Mouse (Mus musculus) forebrain, embryonic 10.5 days (tissue): ENCODE measurements at regions not wholly inside any gene's neighbourhood (a gene's known extent, or its start where the extent isn't known, plus 50 kb on each side); places are given as distances from the start of the nearest gene placed in this dataset.

Source experiments
- DNase-seq: peaks from one replicate; pipeline ENCODE4 v3.0.0-alpha.2; 2017; ENCODE audit warnings: low spot score; ENCODE audit errors: extremely low spot score
- H3K27ac ChIP-seq: fragments of 300-500 bp; sonication (generic); 2 replicates; pipeline ENCODE4 v1.5.1; 2016; ENCODE audit warnings: mild to moderate bottlenecking
- H3K27me3 ChIP-seq: fragments of 300-500 bp; sonication (generic); 2 replicates; pipeline ENCODE4 v1.6.1; 2016; ENCODE audit warnings: mild to moderate bottlenecking; ENCODE audit not compliant: poor library complexity, severe bottlenecking
- H3K36me3 ChIP-seq: fragments of 300-500 bp; sonication (generic); replicated peaks from 2 replicates; pipeline ENCODE4 v1.6.1; 2016; ENCODE audit warnings: mild to moderate bottlenecking, moderate library complexity
- H3K4me1 ChIP-seq: fragments of 300-500 bp; sonication (generic); 2 replicates; pipeline ENCODE4 v1.6.1; 2016
- H3K4me3 ChIP-seq: fragments of 300-500 bp; sonication (generic); 2 replicates; pipeline ENCODE4 v1.5.1; 2016; ENCODE audit warnings: mild to moderate bottlenecking, moderate library complexity
- H3K9me3 ChIP-seq: fragments of 300-500 bp; sonication (generic); 2 replicates; pipeline ENCODE4 v1.6.1; 2016; ENCODE audit warnings: mild to moderate bottlenecking, moderate library complexity
- WGBS: fragments of 180-500 bp; shearing (Covaris S2); methylation state at CpG from one replicate; pipeline ENCODE4 v1.1.7; 2016; 5-methylcytosine and 5-hydroxymethylcytosine counted together

DNA sequence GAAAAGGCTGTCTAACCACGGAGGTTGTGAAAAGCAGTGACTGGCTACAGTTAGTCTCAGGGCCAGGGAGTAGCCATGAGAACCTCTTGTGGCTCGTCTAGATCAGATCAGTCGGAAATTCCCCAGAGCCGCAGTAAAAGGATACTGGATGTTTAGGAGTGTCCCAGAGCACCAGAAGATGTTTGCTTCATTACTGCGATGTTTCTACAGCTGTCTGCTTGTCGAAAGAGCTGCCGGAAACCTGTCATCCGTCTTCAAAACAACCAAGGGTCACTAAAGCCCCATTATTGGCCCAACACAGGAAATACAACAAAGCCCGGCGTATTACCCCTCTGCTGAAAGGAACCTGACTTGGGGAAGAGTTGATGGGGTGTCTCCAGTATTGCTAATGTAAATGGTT lies 245.2 kb upstream of the 1700056E22Rik start:
- WGBS: 86% methylated on average over 10 of the region's 10 CpGs

GRCm38 (mm10) chr1:184277001-184277400 lies 242.9 kb upstream of the 1700056E22Rik start:
- Histone ChIP-seq H3K36me3 (no peaks in the 10 kb centered on the region), H3K4me3 (no peak overlapping the region), H3K4me1 (no peaks in the 10 kb centered on the region), H3K9me3 (no peaks in the 10 kb centered on the region), H3K27me3 (no peaks in the 10 kb centered on the region), H3K27ac (no peak overlapping the region)
- DNase-seq: no peak
- WGBS: 89% methylated on average over 2 of the region's 2 CpGs

More for the DNA sequence above, 245.2 kb upstream of the 1700056E22Rik start:
- H3K27ac ChIP-seq: no peak overlapping the region
- H3K36me3 ChIP-seq: no peaks in the 10 kb centered on the region
- H3K9me3 ChIP-seq: no peaks in the 10 kb centered on the region
- no peak overlapping the region for H3K4me3 ChIP-seq
- DNase-seq: no peak
- peaks cover 10% of the 10 kb centered on the region for H3K4me1 ChIP-seq
- no peaks in the 10 kb centered on the region for H3K27me3 ChIP-seq

GRCm38 (mm10) chr1:184275877-184276276 lies 241.8 kb upstream of the 1700056E22Rik start:
- Histone ChIP-seq H3K27ac (no peak overlapping the region), H3K4me3 (no peak overlapping the region), H3K4me1 (no peaks in the 10 kb centered on the region), H3K9me3 (no peaks in the 10 kb centered on the region), H3K36me3 (no peaks in the 10 kb centered on the region), H3K27me3 (no peaks in the 10 kb centered on the region)
- DNase-seq: no peak
- WGBS: 91% methylated on average over 9 of the region's 9 CpGs

DNA sequence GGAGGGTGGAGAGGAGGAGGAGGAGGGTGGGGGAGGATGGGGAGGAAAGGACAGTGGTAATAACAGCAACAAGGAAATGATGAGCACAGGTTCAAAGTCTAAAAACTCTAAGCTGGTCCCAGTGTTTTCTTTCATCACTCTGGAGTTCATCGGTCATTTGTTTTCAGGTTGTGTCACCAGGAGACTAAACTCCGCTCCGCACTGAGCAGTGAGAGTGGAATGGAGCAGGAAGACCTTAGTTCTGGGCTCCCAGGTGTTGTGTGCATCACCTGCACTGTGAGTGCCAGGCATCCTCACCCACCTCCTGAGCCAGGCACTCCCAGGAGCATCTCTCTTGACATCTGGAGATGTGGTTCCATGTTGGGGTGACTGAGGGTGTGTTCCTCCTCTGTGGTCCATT lies 241.3 kb upstream of the 1700056E22Rik start:
- Histone ChIP-seq H3K4me1 (no peaks in the 10 kb centered on the region), H3K9me3 (no peaks in the 10 kb centered on the region), H3K4me3 (no peak overlapping the region), H3K27ac (no peak overlapping the region), H3K27me3 (no peaks in the 10 kb centered on the region), H3K36me3 (no peaks in the 10 kb centered on the region)
- DNase-seq: no peak
- 97% methylated on average over 3 of the region's 3 CpGs for WGBS

DNA sequence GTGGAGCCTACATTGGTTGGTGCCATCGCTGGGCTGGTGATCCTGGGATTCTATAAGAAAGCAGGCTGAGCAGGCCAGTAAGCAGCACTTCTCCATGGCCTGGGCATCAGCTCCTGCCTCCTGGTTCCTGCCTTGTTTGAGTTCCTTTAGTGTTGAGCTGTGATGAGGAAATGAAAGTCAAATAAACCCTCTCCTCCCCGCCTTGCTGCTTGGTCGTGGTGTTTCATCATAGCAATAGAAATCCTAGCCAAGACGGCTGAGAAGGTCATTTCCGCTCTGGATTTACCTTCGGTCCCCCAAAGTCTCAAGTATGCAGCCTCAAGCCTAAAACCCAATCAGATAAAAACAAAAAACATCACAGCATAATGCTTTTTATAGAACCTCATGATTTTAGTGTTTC lies 240.6 kb upstream of the 1700056E22Rik start:
- H3K4me3 ChIP-seq: no peak overlapping the region
- H3K27ac ChIP-seq: no peak overlapping the region
- no peaks in the 10 kb centered on the region for H3K27me3 ChIP-seq
- DNase-seq: no peak
- H3K9me3 ChIP-seq: no peaks in the 10 kb centered on the region
- no peaks in the 10 kb centered on the region for H3K4me1 ChIP-seq
- H3K36me3 ChIP-seq: no peaks in the 10 kb centered on the region
- 94% methylated on average over 6 of the region's 6 CpGs for WGBS

DNA sequence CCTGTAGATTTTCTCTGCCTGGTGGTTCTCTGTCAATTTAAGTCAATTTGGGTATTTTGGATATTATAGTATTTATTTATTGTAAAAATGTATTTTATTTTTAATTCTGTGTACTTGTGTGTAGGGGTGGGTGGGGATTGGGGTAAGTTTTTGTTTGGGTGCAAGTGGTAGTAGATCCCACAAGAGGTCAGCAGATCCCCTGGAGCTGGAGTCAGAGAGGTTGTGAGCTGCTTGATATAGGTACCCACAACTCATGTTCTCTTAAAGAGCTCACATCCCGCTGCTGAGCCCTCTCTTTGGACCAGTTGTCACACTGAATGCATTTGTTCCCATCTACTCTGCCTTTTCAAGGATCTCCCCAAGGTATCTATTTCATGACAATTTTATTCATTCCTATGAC lies 239.6 kb upstream of the 1700056E22Rik start:
- Histone ChIP-seq H3K4me3 (no peak overlapping the region), H3K36me3 (no peaks in the 10 kb centered on the region), H3K4me1 (no peaks in the 10 kb centered on the region), H3K9me3 (no peaks in the 10 kb centered on the region), H3K27ac (no peak overlapping the region), H3K27me3 (no peaks in the 10 kb centered on the region)
- DNase-seq: no peak
- WGBS: 65% methylated on average over 1 of the region's 1 CpGs

DNA sequence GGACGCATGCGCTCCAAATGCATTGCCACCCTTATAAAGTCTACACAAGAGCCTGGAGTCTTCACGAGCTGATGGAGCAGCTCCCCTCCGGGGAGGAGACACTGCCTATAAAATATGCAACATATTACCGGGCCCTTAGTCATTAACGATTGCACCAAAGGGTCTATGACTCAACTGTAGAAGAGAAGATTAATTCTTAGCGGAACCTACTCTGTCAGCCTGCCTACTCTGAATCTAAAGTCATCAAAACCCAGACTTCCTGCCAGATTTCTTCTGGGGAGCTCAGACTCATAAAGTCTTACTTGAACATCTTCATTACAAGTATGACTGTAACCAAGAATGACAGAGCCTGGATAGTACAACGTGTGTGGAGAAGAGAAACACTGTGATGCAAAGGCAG lies 237.2 kb upstream of the 1700056E22Rik start:
- Histone ChIP-seq H3K4me1 (no peaks in the 10 kb centered on the region), H3K9me3 (no peaks in the 10 kb centered on the region)

DNA sequence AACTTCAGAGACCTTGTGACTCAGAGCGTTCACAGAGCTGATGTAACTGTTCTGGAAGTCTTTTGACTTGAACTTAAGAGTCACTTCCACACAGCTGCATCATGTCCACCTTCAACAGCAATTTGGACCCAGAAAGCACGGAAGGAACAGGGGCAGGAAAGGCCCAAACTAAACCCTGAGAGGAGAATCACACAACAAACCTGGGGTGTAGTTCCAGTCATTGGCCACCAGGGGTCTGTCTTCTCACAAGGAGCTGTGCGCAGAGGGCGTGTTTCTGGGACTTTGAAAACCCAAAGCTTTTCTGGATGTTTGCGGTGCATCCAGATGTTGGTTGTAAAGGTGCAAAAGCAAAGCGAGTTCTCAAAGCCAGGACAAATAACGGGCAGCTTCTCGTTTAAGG lies 231.9 kb upstream of the 1700056E22Rik start:
- Histone ChIP-seq H3K4me3 (no peak overlapping the region), H3K4me1 (no peaks in the 10 kb centered on the region), H3K27ac (no peak overlapping the region), H3K36me3 (no peaks in the 10 kb centered on the region), H3K27me3 (no peaks in the 10 kb centered on the region), H3K9me3 (no peaks in the 10 kb centered on the region)
- 22% methylated on average over 8 of the region's 8 CpGs for WGBS
- DNase-seq: peak; percentile 55

More for the DNA sequence above, 237.2 kb upstream of the 1700056E22Rik start:
- H3K4me3 ChIP-seq: no peak overlapping the region
- H3K27me3 ChIP-seq: no peaks in the 10 kb centered on the region
- no peak overlapping the region for H3K27ac ChIP-seq
- no peaks in the 10 kb centered on the region for H3K36me3 ChIP-seq
- 95% methylated on average over 8 of the region's 8 CpGs for WGBS
- no peak for DNase-seq

- WGBS: 53% methylated on average over 2 of the region's 2 CpGs
- Histone ChIP-seq H3K27ac (no peak overlapping the region), H3K4me1 (no peaks in the 10 kb centered on the region), H3K27me3 (no peaks in the 10 kb centered on the region), H3K4me3 (no peak overlapping the region), H3K9me3 (no peaks in the 10 kb centered on the region), H3K36me3 (no peaks in the 10 kb centered on the region)
- DNase-seq: no peak
These were observed 228.9 kb upstream of the 1700056E22Rik start for GRCm38 (mm10) chr1:184262975-184263374.

- 88% methylated on average over 6 of the region's 6 CpGs for WGBS
- DNase-seq: no peak
These were observed 227.3 kb upstream of the 1700056E22Rik start for GRCm38 (mm10) chr1:184261385-184261727.

DNA sequence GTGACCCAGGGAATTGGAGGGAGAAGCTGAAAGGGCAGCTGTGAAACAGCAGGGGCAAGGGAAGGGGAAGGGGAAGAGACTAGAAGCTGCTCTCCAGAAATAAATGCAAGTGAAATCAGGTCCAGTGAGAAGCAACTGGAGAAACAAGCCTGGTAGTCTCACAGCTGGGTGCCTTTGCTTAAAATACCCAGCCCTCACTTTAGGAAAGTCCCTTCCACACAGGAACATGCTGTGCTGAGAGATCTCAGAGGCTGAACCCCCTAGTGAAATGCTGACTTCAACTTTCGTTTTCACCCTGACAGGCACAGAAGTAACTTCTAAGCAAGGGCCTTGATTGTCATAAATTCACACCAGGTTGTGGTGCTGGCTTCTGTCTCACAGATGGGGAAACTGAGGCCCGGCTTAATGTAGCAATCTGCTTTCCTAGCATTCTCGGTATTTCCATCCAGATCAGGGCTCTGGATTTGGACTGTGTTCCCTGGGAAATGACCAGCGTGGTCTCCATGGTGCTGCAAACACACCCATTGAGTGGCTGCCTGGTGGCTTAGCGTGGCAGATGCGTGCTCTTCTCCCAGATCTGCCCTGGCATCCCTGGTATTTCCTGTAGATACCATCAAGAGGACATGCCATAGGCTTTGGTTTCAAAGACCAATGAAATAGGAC lies 226.8 kb upstream of the 1700056E22Rik start:
- Histone ChIP-seq H3K4me1 (no peaks in the 10 kb centered on the region), H3K27me3 (no peaks in the 10 kb centered on the region), H3K4me3 (no peak overlapping the region), H3K9me3 (no peaks in the 10 kb centered on the region), H3K36me3 (no peaks in the 10 kb centered on the region), H3K27ac (no peak overlapping the region)
- DNase-seq: no peak
- WGBS: 81% methylated on average over 6 of the region's 6 CpGs

More at GRCm38 (mm10) chr1:184261385-184261727, 227.3 kb upstream of the 1700056E22Rik start:
- Histone ChIP-seq H3K27me3 (no peaks in the 10 kb centered on the region), H3K36me3 (no peaks in the 10 kb centered on the region), H3K27ac (no peak overlapping the region), H3K4me3 (no peak overlapping the region), H3K9me3 (no peaks in the 10 kb centered on the region), H3K4me1 (no peaks in the 10 kb centered on the region)

DNA sequence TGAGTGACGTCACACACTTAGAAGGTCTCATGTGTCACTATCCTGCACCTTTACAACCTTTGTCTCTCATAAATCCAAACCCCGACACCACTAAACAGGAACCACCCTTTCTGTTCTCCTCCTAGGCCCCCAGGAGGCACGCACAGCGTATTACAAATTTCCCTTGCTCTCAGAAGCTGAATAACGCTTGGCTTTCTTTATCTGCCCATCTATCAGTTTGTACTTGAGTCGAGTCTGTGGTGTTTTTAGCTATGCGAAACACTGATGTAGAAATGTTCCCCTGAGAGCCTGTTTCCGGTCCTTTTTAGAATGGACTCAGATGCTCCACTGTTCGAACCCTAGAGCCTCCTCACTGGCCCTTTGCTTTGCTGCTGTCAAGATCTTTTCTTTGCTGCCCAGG lies 225.8 kb upstream of the 1700056E22Rik start:
- H3K27ac ChIP-seq: no peak overlapping the region
- H3K36me3 ChIP-seq: no peaks in the 10 kb centered on the region
- H3K27me3 ChIP-seq: no peaks in the 10 kb centered on the region
- no peaks in the 10 kb centered on the region for H3K4me1 ChIP-seq
- WGBS: 95% methylated on average over 9 of the region's 9 CpGs
- no peaks in the 10 kb centered on the region for H3K9me3 ChIP-seq
- no peak overlapping the region for H3K4me3 ChIP-seq
- no peak for DNase-seq

DNA sequence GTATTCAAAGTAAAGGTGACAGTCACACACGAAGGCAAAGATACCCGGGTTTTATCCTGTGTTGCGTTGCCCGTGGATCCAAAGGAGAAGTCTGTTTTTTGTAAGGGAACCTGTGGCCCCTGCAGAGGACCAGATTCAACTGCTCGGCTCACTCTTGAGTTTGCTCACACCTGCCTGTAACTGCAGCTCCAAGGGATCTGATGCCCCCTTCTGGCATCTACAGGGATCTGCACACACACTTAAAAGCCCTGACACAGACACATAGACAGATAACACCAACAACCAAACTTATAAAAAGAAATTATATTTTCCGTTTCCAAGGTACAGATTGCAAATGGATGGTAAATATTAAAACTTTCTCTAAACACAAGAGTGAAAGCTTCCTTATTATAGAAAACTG lies 223.3 kb upstream of the 1700056E22Rik start:
- no peak overlapping the region for H3K27ac ChIP-seq
- no peak for DNase-seq
- no peaks in the 10 kb centered on the region for H3K36me3 ChIP-seq
- no peaks in the 10 kb centered on the region for H3K4me1 ChIP-seq
- no peaks in the 10 kb centered on the region for H3K9me3 ChIP-seq
- 92% methylated on average over 6 of the region's 6 CpGs for WGBS
- no peaks in the 10 kb centered on the region for H3K27me3 ChIP-seq
- H3K4me3 ChIP-seq: no peak overlapping the region

DNA sequence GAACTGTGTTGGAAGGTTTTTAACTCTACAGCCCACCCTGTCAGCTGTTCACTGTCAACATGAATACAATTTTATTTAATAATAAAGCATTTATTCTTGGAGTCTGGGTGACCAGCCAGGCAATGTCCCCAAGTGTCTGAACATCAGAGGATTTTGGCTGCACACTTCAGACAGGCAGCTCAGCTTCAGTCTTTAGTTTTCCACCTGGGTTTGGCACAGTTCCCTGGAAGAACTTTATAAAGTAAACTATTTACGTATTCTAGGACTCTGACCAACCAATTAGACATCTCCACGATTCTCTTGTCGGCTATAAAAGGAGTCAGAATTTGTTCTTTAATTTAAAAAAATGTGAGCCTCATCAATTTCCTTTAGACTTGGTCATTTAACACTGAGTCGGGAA lies 220.8 kb upstream of the 1700056E22Rik start:
- no peak for DNase-seq
- H3K36me3 ChIP-seq: no peaks in the 10 kb centered on the region
- WGBS: 90% methylated on average over 4 of the region's 4 CpGs

More for the DNA sequence above, 220.8 kb upstream of the 1700056E22Rik start:
- no peak overlapping the region for H3K27ac ChIP-seq
- H3K27me3 ChIP-seq: no peaks in the 10 kb centered on the region
- no peaks in the 10 kb centered on the region for H3K9me3 ChIP-seq
- H3K4me1 ChIP-seq: no peaks in the 10 kb centered on the region
- no peak overlapping the region for H3K4me3 ChIP-seq
